Mouse (Mus musculus) C2C12 (cell line): ENCODE results near the gene Siae. TPM values are rescaled to one million over a fixed set of nuclear protein-coding genes. Genes with fewer than 3 reads are reported as not detected.

ENCODE experiments used
- H3K27me3 ChIP-seq: one replicate; pipeline ENCODE4 v1.6.1; 2011; ENCODE audit not compliant: control insufficient read depth, insufficient read depth, insufficient read length
- H3K36me3 ChIP-seq: one replicate; pipeline ENCODE4 v1.6.1; 2011; ENCODE audit not compliant: control insufficient read depth, insufficient read depth
- H3K4me3 ChIP-seq: one replicate; pipeline ENCODE4 v1.5.1; 2011; ENCODE audit warnings: mild to moderate bottlenecking, control low read depth; ENCODE audit not compliant: poor library complexity, insufficient read depth, severe bottlenecking
- H3K79me2 ChIP-seq: one replicate; pipeline ENCODE4 v1.6.1; 2011; ENCODE audit not compliant: control insufficient read depth, insufficient read depth
- H3K79me3 ChIP-seq: one replicate; pipeline ENCODE4 v1.6.1; 2011; ENCODE audit warnings: low read depth, control low read depth
- H3ac ChIP-seq: one replicate; pipeline ENCODE3; 2011; ENCODE audit warnings: low read depth; ENCODE audit not compliant: control insufficient read depth, insufficient read length
- CEBPB ChIP-seq: IDR thresholded peaks from one replicate; pipeline ENCODE4 v1.6.1; 2011; ENCODE audit warnings: low read depth, mild to moderate bottlenecking, control low read depth, moderate library complexity
- CTCF ChIP-seq: IDR thresholded peaks from one replicate; pipeline ENCODE4 v1.5.1; 2011; ENCODE audit not compliant: control insufficient read depth, insufficient read depth, insufficient read length
- FOSL1 ChIP-seq: IDR thresholded peaks from one replicate; pipeline ENCODE4 v1.8.0; 2011; ENCODE audit warnings: mild to moderate bottlenecking, low read length; ENCODE audit not compliant: poor library complexity, insufficient read depth, severe bottlenecking
- MAX ChIP-seq: IDR thresholded peaks from one replicate; pipeline ENCODE4 v1.6.1; 2011; ENCODE audit warnings: mild to moderate bottlenecking, control low read depth
- MYOD1 ChIP-seq: IDR thresholded peaks from one replicate; pipeline ENCODE4 v1.6.1; 2011; ENCODE audit warnings: low read depth; ENCODE audit not compliant: control insufficient read depth, insufficient read length
- MYOG ChIP-seq: IDR thresholded peaks from one replicate; pipeline ENCODE4 v1.6.1; 2011; ENCODE audit not compliant: control insufficient read depth, insufficient read length; ENCODE audit errors: extremely low read depth
- USF1 ChIP-seq: IDR thresholded peaks from one replicate; pipeline ENCODE4 v1.6.1; 2011; ENCODE audit warnings: low read depth, mild to moderate bottlenecking, control low read depth, moderate library complexity
- polyA plus RNA-seq: library from polyadenylated mRNA; unstranded; fragments of >200 nt; fragmentation: generic; extraction: Trizol; gene quantifications from one replicate; pipeline ENCODE4 v1.2.1, GENCODE M21; 2012; ENCODE audit warnings: missing spikeins

Gene Siae
- polyA plus RNA-seq, 1 experiment, result 0.51 TPM

GRCm38 (mm10) chr9:37576436-37576930, 21.0 kb downstream of the Siae start:
- Histone ChIP-seq H3K79me2 (no peaks in the 10 kb centered on the region), H3K36me3 (no peaks in the 10 kb centered on the region), H3K4me3 (no peak overlapping the region), H3ac (no peak overlapping the region), H3K27me3 (peaks cover 40% of the 10 kb centered on the region), H3K79me3 (no peaks in the 10 kb centered on the region)
- TF ChIP-seq FOSL1 (peak; percentile 10), MYOD1 (peak; percentile 68), USF1 (no peak), CTCF (no peak), MAX (peak; percentile 52)

GRCm38 (mm10) chr9:37583594-37583993, 28.1 kb downstream of the Siae start:
- no peaks in the 10 kb centered on the region for H3K36me3 ChIP-seq
- no peak overlapping the region for H3K4me3 ChIP-seq
- H3K79me2 ChIP-seq, result no peaks in the 10 kb centered on the region
- H3ac ChIP-seq, result no peak overlapping the region
- TF ChIP-seq CTCF (no peak), MYOD1 (no peak), USF1 (no peak), MYOG (no peak), FOSL1 (no peak), MAX (no peak), CEBPB (no peak)
- peaks cover 18% of the 10 kb centered on the region for H3K27me3 ChIP-seq
- H3K79me3 ChIP-seq, result no peaks in the 10 kb centered on the region

- no peaks in the 10 kb centered on the region for H3K79me3 ChIP-seq
- no peak overlapping the region for H3K4me3 ChIP-seq
- H3ac ChIP-seq, result no peak overlapping the region
- H3K79me2 ChIP-seq, result no peaks in the 10 kb centered on the region
- TF ChIP-seq USF1, result no peak
- no peak for TF ChIP-seq MAX
- no peak for TF ChIP-seq MYOG
- TF ChIP-seq MYOD1, result no peak
- TF ChIP-seq CEBPB, result no peak
- TF ChIP-seq CTCF, result no peak
- TF ChIP-seq FOSL1, result no peak
- H3K27me3 ChIP-seq, result peaks cover 14% of the 10 kb centered on the region
- no peaks in the 10 kb centered on the region for H3K36me3 ChIP-seq
Measured at GRCm38 (mm10) chr9:37586718-37587117, 31.2 kb downstream of the Siae start.

GRCm38 (mm10) chr9:37590381-37590780, 34.9 kb downstream of the Siae start:
- Histone ChIP-seq H3K79me3 (no peaks in the 10 kb centered on the region), H3K79me2 (no peaks in the 10 kb centered on the region), H3K27me3 (peaks cover 6% of the 10 kb centered on the region), H3K36me3 (no peaks in the 10 kb centered on the region), H3ac (no peak overlapping the region), H3K4me3 (no peak overlapping the region)
- TF ChIP-seq MYOD1 (no peak), USF1 (peak; percentile 51)

- Histone ChIP-seq H3K36me3 (no peaks in the 10 kb centered on the region), H3K4me3 (no peak overlapping the region), H3K79me2 (no peaks in the 10 kb centered on the region), H3K79me3 (no peaks in the 10 kb centered on the region), H3ac (no peak overlapping the region), H3K27me3 (peaks cover 6% of the 10 kb centered on the region)
- TF ChIP-seq USF1 (no peak), CEBPB (no peak), MYOG (no peak), FOSL1 (no peak), MYOD1 (no peak), MAX (no peak), CTCF (no peak)
Measured at GRCm38 (mm10) chr9:37592025-37592424, 36.5 kb downstream of the Siae start.

- Histone ChIP-seq H3K79me2 (no peaks in the 10 kb centered on the region), H3K27me3 (peaks cover 6% of the 10 kb centered on the region), H3K36me3 (no peaks in the 10 kb centered on the region), H3ac (no peak overlapping the region), H3K79me3 (no peaks in the 10 kb centered on the region), H3K4me3 (no peak overlapping the region)
- TF ChIP-seq MYOD1 (no peak), USF1 (no peak), MYOG (no peak), CEBPB (no peak), MAX (no peak), FOSL1 (no peak)
Measured at GRCm38 (mm10) chr9:37592633-37593032, 37.1 kb downstream of the Siae start.
